Mouse (Mus musculus) kidney, adult 10 weeks (tissue): ENCODE results near the gene Pgm2l1. TPM values are rescaled to one million over a fixed set of nuclear protein-coding genes. Genes with fewer than 3 reads are reported as not detected.

Experiments used
- polyA plus RNA-seq: library from polyadenylated mRNA; stranded (reverse); fragments of 350-450 nt; fragmentation: Illumina TruSeq; extraction: RNeasy Lipid Tissue Mini Kit (QIAGEN cat#74804); gene quantifications from one replicate; pipeline ENCODE4 v1.2.3, GENCODE M21; 2014; ENCODE audit warnings: low read depth, low replicate concordance

Gene Pgm2l1
- polyA plus RNA-seq, result 5.5 TPM

DNA sequence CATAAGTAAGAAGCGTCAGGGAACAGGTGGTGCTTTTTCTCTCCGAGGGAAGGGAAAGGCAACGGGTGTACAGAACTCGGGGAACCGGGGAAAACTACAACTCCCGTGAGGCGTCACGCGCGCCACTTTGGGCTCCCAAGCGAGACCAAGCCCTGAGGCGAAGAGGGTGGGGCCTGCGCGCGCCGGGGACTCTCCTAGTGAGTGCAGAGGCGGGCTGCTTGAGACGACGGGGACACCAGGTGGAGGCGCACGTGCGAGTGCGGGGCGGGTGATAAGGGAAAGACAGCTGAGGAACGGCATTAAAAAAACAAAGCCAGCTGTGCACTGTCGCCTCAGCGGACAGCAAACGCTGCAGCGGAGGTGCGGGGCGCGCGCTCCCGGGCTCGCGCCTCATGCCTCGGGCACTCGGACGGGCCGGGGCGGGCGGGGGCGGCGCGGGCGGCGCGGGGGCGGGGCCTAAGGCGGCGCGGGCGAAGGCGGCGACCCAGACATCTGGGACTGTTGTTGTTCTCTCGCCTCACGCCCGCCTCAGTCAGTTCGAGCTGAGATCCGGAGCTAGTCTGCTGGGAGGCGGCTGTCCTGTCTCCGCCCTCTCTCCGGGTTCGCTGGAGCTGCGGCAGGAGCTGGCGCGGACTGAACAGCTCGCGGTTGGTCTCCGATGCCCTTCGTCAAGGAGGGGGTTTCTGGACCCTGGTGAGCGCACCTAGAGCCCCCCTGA is at the start of gene Pgm2l1:
Gene Pgm2l1, plus strand, starts transcription at position 237 of the 718 bp plus-strand sequence.

DNA sequence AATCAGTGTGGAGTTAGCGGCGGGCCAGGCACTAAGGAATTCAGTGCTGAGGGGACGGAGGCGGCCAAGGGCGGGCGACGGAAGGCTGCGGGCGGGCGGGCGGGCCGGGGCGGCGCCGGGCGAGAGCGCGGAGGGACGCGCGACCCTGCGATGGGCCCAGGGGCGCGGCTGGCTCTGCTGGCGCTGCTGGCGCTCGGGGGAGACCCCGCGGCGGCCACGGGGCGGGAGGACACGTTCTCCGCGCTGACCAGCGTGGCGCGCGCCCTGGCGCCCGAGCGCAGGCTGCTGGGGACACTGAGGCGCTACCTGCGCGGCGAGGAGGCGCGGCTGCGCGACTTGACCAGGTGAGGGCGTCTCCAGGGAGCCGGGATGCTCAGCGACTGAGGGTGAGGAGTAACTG is 58.2 kb downstream of the Pgm2l1 start, which contains the start of gene P4ha3:
Gene P4ha3, plus strand, starts transcription at position 138 of the 400 bp plus-strand sequence.

Other genes starting within 250 kb of the Pgm2l1 start
- gene Rnf169, start 246.9 kb upstream of the Pgm2l1 start, polyA plus RNA-seq, result 9.4 TPM
- gene Chrdl2, start 221.2 kb upstream of the Pgm2l1 start, polyA plus RNA-seq, result not detected
- gene Pold3, start 105.8 kb upstream of the Pgm2l1 start, polyA plus RNA-seq, result 15.8 TPM
- gene Lipt2, start 68.1 kb upstream of the Pgm2l1 start, polyA plus RNA-seq, result 6.1 TPM
- gene Kcne3, start 50.9 kb upstream of the Pgm2l1 start, polyA plus RNA-seq, result 1.8 TPM
- not detected for gene P4ha3, start 58.1 kb downstream of the Pgm2l1 start, polyA plus RNA-seq
- gene C2cd3, start 144.8 kb downstream of the Pgm2l1 start, polyA plus RNA-seq, result 16.6 TPM
- gene Ppme1, start 144.9 kb downstream of the Pgm2l1 start, polyA plus RNA-seq, result 61.8 TPM
- gene Ucp3, start 245.6 kb downstream of the Pgm2l1 start, polyA plus RNA-seq, result 0.16 TPM